Mouse (Mus musculus) cerebellum, adult 9-10 months (tissue): ENCODE measurements around the gene Mgat5b.

Experiments used
- DNase-seq: peaks from one replicate; pipeline ENCODE4 v3.0.0; 2022

Mgat5b gene

GRCm38 (mm10) chr11:117035661-117036336, 117.1 kb downstream of the Mgat5b start:
- no peak for DNase-seq
